Mouse (Mus musculus) ES-CJ7 (cell line): ENCODE results near the gene Wdr62.

Experiments
- DNase-seq: peaks from one replicate; pipeline ENCODE4 v3.0.0; 2011; ENCODE audit warnings: low read depth, low spot score

Gene Wdr62

GRCm38 (mm10) chr7:30279951-30280669, at the start of gene Wdr62, which contains the start of gene Thap8:
Gene Wdr62, minus strand, starts transcription at chr7:30280419.
Gene Thap8, plus strand, starts transcription at chr7:30280094.
- peak; percentile 94 for DNase-seq

GRCm38 (mm10) chr7:30328379-30328778, 48.2 kb upstream of the Wdr62 start:
- no peak for DNase-seq

- DNase-seq: no peak
Measured at GRCm38 (mm10) chr7:30327140-30327539, 46.9 kb upstream of the Wdr62 start.

GRCm38 (mm10) chr7:30326427-30326826, 46.2 kb upstream of the Wdr62 start:
- no peak for DNase-seq

GRCm38 (mm10) chr7:30325364-30325763, 45.1 kb upstream of the Wdr62 start:
- peak; percentile 91 for DNase-seq

- DNase-seq: no peak
Measured at GRCm38 (mm10) chr7:30324300-30324944, 44.2 kb upstream of the Wdr62 start.

- no peak for DNase-seq
Measured at GRCm38 (mm10) chr7:30323795-30324194, 43.6 kb upstream of the Wdr62 start, which contains the start of gene Sdhaf1. Gene Sdhaf1, minus strand, starts transcription at chr7:30323895.

- DNase-seq: peak; percentile 48
Measured at GRCm38 (mm10) chr7:30322865-30323264, 42.6 kb upstream of the Wdr62 start.

- peak; percentile 97 for DNase-seq
Measured at GRCm38 (mm10) chr7:30322285-30322667, 42.1 kb upstream of the Wdr62 start.

- DNase-seq: peak; percentile 88
Measured at GRCm38 (mm10) chr7:30321539-30322284, 41.5 kb upstream of the Wdr62 start, which contains the start of gene E130208F15Rik. Gene E130208F15Rik, plus strand, starts transcription at chr7:30321740.

- no peak for DNase-seq
Measured at GRCm38 (mm10) chr7:30320946-30321345, 40.7 kb upstream of the Wdr62 start.

GRCm38 (mm10) chr7:30318142-30318541, 37.9 kb upstream of the Wdr62 start:
- no peak for DNase-seq

- no peak for DNase-seq
Measured at GRCm38 (mm10) chr7:30315559-30316529, 35.6 kb upstream of the Wdr62 start.

GRCm38 (mm10) chr7:30314721-30315155, 34.5 kb upstream of the Wdr62 start, which contains the start of gene Syne4:
Gene Syne4, plus strand, starts transcription at chr7:30314807.
- DNase-seq: peak; percentile 54

- no peak for DNase-seq
Measured at GRCm38 (mm10) chr7:30313666-30314320, 33.6 kb upstream of the Wdr62 start.

- DNase-seq: no peak
Measured at GRCm38 (mm10) chr7:30310136-30310535, 29.9 kb upstream of the Wdr62 start.

- no peak for DNase-seq
Measured at GRCm38 (mm10) chr7:30309395-30310129, 29.3 kb upstream of the Wdr62 start.

GRCm38 (mm10) chr7:30308076-30309005, 28.1 kb upstream of the Wdr62 start, which contains the start of gene Alkbh6:
Gene Alkbh6, plus strand, starts transcription at chr7:30308717.
- DNase-seq: peak; percentile 97
